Mouse (Mus musculus) cortical plate, adult 2 months (tissue): ENCODE measurements at regions not wholly inside any gene's neighbourhood (a gene's known extent, or its start where the extent isn't known, plus 50 kb on each side); places are given as distances from the start of the nearest gene placed in this dataset.

Experiments used
- H3K27ac ChIP-seq: fragments of 200-500 bp; 2 replicates; pipeline ENCODE4 v1.5.1; 2012; ENCODE audit warnings: low read length, control low read depth, inconsistent platforms; ENCODE audit not compliant: insufficient read depth
- H3K4me1 ChIP-seq: fragments of 200-500 bp; 2 replicates; pipeline ENCODE4 v1.6.1; 2011; ENCODE audit warnings: low read length; ENCODE audit not compliant: control insufficient read depth, insufficient read depth
- H3K4me3 ChIP-seq: fragments of 200-500 bp; 2 replicates; pipeline ENCODE4 v1.5.1; 2011; ENCODE audit warnings: mild to moderate bottlenecking, low read length, control low read depth; ENCODE audit not compliant: insufficient read depth
- CTCF ChIP-seq: fragments of 200-500 bp; IDR thresholded peaks from 2 replicates; pipeline ENCODE4 v1.5.1; 2011; ENCODE audit warnings: mild to moderate bottlenecking, control low read depth, low read length; ENCODE audit not compliant: insufficient read depth; ENCODE audit errors: extremely low read depth
- POLR2A ChIP-seq: fragments of 200-500 bp; IDR thresholded peaks from 2 replicates; pipeline ENCODE4 v1.6.1; 2011; ENCODE audit warnings: mild to moderate bottlenecking, low read length, control low read depth; ENCODE audit not compliant: insufficient read depth; ENCODE audit errors: extremely low read depth

DNA sequence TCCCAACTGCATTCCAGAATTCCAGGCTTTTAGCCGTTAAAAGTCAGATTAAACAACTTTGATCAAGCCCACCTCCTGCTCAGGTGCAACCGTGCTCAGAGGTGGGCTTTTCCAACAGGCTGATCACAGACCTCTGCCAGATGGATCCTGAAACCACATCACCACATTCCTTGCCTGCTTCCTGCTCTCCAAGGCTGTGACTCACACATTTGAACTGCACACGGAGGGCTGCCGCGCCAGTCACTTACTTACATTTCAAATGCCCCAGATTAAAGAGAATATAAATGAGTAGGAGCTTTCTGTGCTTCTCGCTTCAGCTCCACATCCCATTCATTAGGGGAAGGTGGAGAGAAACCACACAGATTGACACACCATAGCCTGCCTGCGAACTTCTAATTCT, 367.6 kb downstream of the Rpl36a-ps1 start:
- no peak for TF ChIP-seq CTCF
- no peak for TF ChIP-seq POLR2A

DNA sequence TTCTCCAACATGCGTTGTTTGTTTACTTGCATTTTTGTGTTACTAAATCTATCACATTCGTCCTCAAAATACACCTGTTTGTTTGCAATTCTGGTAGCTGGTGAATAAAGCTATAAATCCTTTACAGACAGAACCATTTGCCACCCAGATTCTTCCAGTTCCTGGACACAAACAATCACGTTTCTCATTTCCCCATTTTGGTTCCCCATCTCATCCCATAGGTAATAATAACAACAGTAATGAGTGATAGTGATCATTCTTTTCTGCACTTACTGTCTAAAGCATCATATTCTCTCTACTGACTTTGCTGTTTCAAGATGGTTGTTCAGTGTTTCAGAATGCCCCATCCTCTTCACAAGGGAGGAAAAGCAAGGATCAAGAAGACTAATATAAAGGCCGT, 368.3 kb downstream of the Rpl36a-ps1 start:
- TF ChIP-seq CTCF (no peak), POLR2A (no peak)
- Histone ChIP-seq H3K4me1 (no peaks in the 10 kb centered on the region), H3K4me3 (no peak overlapping the region), H3K27ac (no peak overlapping the region)

More for the DNA sequence above, 367.6 kb downstream of the Rpl36a-ps1 start:
- Histone ChIP-seq H3K4me1 (no peaks in the 10 kb centered on the region), H3K27ac (no peak overlapping the region), H3K4me3 (no peak overlapping the region)

DNA sequence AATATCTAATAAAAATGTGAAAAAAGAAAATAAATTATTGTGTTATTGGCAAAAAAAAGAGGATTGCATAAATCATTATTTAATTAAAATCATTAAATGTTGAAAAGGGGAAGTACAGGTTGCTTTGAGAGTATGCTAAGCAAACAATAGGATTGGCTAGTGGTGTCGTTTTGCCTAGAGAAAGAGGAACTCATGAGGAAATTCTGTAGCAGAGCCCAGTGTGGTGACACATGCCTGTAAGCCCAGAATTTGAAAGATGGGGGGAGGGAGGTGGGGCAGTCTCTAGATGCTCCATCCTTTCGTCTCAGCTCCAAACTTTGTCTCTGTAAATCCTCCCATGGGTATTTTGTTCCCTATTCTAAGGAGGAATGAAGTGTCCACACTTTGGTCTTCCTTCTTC, 388.3 kb downstream of the Rpl36a-ps1 start:
- Histone ChIP-seq H3K27ac (no peak overlapping the region), H3K4me3 (no peak overlapping the region), H3K4me1 (no peaks in the 10 kb centered on the region)
- TF ChIP-seq CTCF (no peak), POLR2A (no peak)

DNA sequence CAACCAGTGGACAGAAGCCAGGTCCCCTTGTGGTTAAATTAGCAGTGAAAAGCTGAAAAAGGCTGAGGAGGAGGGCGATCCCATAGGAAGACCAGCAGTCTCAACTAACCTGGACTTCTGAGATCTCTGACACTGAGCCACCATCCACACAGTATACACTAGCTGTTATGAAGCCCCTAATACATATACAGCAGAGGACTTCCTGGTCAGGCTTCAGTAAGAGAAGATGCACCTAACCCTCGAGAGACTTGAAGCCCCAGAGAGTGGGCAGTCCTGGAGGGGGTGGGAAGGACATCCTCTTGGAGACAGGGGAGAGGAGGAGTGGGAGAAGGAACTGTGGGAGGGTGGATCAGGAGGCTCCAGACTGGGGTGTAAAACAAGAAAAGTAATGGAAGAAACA, 397.9 kb downstream of the Rpl36a-ps1 start:
- Histone ChIP-seq H3K4me3 (no peak overlapping the region), H3K27ac (no peak overlapping the region), H3K4me1 (no peaks in the 10 kb centered on the region)
- TF ChIP-seq POLR2A (no peak), CTCF (no peak)

GRCm38 (mm10) chr14:98589846-98590245, 404.3 kb downstream of the Rpl36a-ps1 start:
- no peaks in the 10 kb centered on the region for H3K4me1 ChIP-seq
- no peak overlapping the region for H3K27ac ChIP-seq
- H3K4me3 ChIP-seq = no peak overlapping the region
- peak; percentile 61 for TF ChIP-seq CTCF
- TF ChIP-seq POLR2A = no peak

DNA sequence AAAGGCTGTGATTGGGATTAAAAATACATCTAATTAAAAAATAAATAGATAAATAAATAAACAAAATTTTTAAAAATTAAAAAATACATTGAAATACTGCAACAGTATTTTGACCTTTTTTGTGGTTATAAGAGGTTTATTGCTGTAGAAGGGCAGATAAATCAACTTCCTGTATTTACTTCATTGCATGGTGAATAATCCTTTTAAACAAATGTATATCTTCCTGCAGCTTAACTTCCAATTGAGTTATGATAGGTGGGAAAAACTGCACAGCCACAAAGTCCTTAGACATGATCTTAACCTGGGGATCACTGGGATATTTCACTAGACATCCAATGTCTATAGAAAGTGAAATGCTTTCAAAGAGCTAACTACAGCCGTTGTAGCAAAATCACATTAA, 402.1 kb upstream of the Dach1 start:
- no peak for TF ChIP-seq POLR2A
- no peaks in the 10 kb centered on the region for H3K4me1 ChIP-seq
- no peak overlapping the region for H3K27ac ChIP-seq
- no peak overlapping the region for H3K4me3 ChIP-seq

GRCm38 (mm10) chr14:98562002-98562401, 392.4 kb upstream of the Dach1 start:
- no peak for TF ChIP-seq CTCF
- no peak for TF ChIP-seq POLR2A
- Histone ChIP-seq H3K27ac (no peak overlapping the region), H3K4me1 (no peaks in the 10 kb centered on the region), H3K4me3 (no peak overlapping the region)

DNA sequence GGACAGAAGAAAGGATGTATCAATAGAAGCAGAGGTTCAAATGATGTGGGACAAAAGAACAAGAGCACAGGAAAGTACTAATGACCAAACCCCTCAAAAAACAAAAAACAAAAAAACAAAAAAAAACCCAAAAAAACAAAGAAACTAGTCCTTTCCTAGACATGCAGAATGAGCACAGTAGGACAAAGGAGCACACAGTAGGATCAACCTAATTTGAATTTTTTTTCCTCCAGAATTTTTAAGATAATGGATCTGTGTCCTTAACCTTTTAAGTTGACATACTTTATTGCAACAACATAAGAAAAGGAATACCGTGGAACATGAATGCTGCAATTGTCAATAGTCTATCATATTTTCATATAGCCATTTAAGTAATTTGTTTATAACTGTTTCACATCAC, 370.2 kb upstream of the Dach1 start:
- TF ChIP-seq POLR2A (no peak), CTCF (no peak)
- H3K4me3 ChIP-seq = no peak overlapping the region
- no peaks in the 10 kb centered on the region for H3K4me1 ChIP-seq
- no peak overlapping the region for H3K27ac ChIP-seq

DNA sequence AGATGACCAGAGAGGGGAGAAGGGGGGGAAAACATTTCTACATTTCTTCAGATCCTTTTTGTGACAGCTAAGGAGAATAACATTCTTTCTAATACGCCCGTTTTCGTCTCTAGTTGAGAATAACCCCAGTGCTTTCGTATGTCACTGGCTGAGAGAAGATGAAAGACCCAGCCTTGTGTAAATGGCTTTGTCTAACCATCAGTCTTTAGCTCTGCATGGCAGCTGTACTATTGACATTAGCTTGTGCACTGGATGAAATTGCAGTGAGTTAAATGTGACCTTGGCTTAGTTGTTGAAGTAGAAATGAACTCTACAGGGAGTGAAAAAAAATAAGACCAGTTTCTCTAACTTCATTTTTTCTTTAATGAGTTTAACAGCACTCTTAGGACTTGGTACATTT, 368.7 kb upstream of the Dach1 start:
- TF ChIP-seq CTCF = no peak
- Histone ChIP-seq H3K4me3 (no peak overlapping the region), H3K4me1 (no peaks in the 10 kb centered on the region), H3K27ac (no peak overlapping the region)

- TF ChIP-seq CTCF (no peak), POLR2A (no peak)
- H3K4me1 ChIP-seq = no peaks in the 10 kb centered on the region
- no peak overlapping the region for H3K4me3 ChIP-seq
- no peak overlapping the region for H3K27ac ChIP-seq
Measured at GRCm38 (mm10) chr14:98533600-98533999, 364.0 kb upstream of the Dach1 start.

GRCm38 (mm10) chr14:98520966-98521365, 351.4 kb upstream of the Dach1 start:
- Histone ChIP-seq H3K27ac (no peak overlapping the region), H3K4me3 (no peak overlapping the region), H3K4me1 (no peaks in the 10 kb centered on the region)
- TF ChIP-seq POLR2A (no peak), CTCF (no peak)
